Mouse (Mus musculus): ENCODE results near the gene Dnajc28. TPM values are rescaled to one million over a fixed set of nuclear protein-coding genes. Genes with fewer than 3 reads are reported as not detected.

Dnajc28 gene
- polyA plus RNA-seq (2016; fragmentation: Nextera tagmentation; extraction: Ambion mirVana), result 4.8 and 5.4 TPM in 2 replicates

GRCm38 (mm10) chr16:91618511-91619501 lies at the start of gene Dnajc28:
Dnajc28 (minus strand) TSS chr16:91619026.
- peak within 1 kb of the TSS; percentile 67 for H3K4me3 ChIP-seq
- H3K4me1 ChIP-seq, result no peaks in the 10 kb centered on the region
- no peak within 1 kb of the TSS for H3K27ac ChIP-seq
- no peaks in the 10 kb centered on the region for H3K9me3 ChIP-seq
- 9% methylated on average over 39 of the region's 39 CpGs for WGBS
- ATAC-seq (ENCODE audit: insufficient number of reproducible peaks, insufficient read depth, low FRiP score, low TSS enrichment), result peak; percentile 81
- peak within 1 kb of the TSS; percentile 86 for H3K4me2 ChIP-seq (replicated peaks)
- no peaks in the 10 kb centered on the region for H3K27me3 ChIP-seq
- H3K36me3 ChIP-seq, result peaks cover 41% of the 10 kb centered on the region
- H3K9ac ChIP-seq, result peak within 1 kb of the TSS; percentile 72

GRCm38 (mm10) chr16:91663795-91664194 lies 45.0 kb upstream of the Dnajc28 start:
- H3K36me3 ChIP-seq, result peaks cover 84% of the 10 kb centered on the region
- H3K4me3 ChIP-seq, result no peak overlapping the region
- no peak overlapping the region for H3K27ac ChIP-seq
- ATAC-seq (ENCODE audit: insufficient number of reproducible peaks, insufficient read depth, low FRiP score, low TSS enrichment), result no peak
- no peaks in the 10 kb centered on the region for H3K4me1 ChIP-seq
- no peaks in the 10 kb centered on the region for H3K27me3 ChIP-seq
- no peak overlapping the region for H3K9ac ChIP-seq
- 95% methylated on average over 3 of the region's 3 CpGs for WGBS
- no peak overlapping the region for H3K4me2 ChIP-seq (replicated peaks)
- H3K9me3 ChIP-seq, result no peaks in the 10 kb centered on the region

GRCm38 (mm10) chr16:91662336-91662735 lies 43.5 kb upstream of the Dnajc28 start:
- H3K9me3 ChIP-seq, result no peaks in the 10 kb centered on the region
- no peak overlapping the region for H3K4me2 ChIP-seq (replicated peaks)
- H3K27me3 ChIP-seq, result no peaks in the 10 kb centered on the region
- H3K9ac ChIP-seq, result no peak overlapping the region
- peaks cover 91% of the 10 kb centered on the region for H3K36me3 ChIP-seq
- H3K4me3 ChIP-seq, result no peak overlapping the region
- WGBS, result 95% methylated on average over 16 of the region's 16 CpGs
- H3K27ac ChIP-seq, result no peak overlapping the region
- no peak for ATAC-seq (ENCODE audit: insufficient number of reproducible peaks, insufficient read depth, low FRiP score, low TSS enrichment)
- H3K4me1 ChIP-seq, result no peaks in the 10 kb centered on the region

GRCm38 (mm10) chr16:91661397-91661796 lies 42.6 kb upstream of the Dnajc28 start:
- peaks cover 92% of the 10 kb centered on the region for H3K36me3 ChIP-seq
- no peaks in the 10 kb centered on the region for H3K4me1 ChIP-seq
- H3K4me3 ChIP-seq, result no peak overlapping the region
- H3K4me2 ChIP-seq (replicated peaks), result no peak overlapping the region
- H3K27ac ChIP-seq, result no peak overlapping the region
- no peaks in the 10 kb centered on the region for H3K27me3 ChIP-seq
- ATAC-seq (ENCODE audit: insufficient number of reproducible peaks, insufficient read depth, low FRiP score, low TSS enrichment), result no peak
- 77% methylated on average over 1 of the region's 1 CpGs for WGBS
- no peak overlapping the region for H3K9ac ChIP-seq
- no peaks in the 10 kb centered on the region for H3K9me3 ChIP-seq

- WGBS, result 97% methylated on average over 20 of the region's 20 CpGs
- ATAC-seq (ENCODE audit: insufficient number of reproducible peaks, insufficient read depth, low FRiP score, low TSS enrichment), result no peak
These were observed 41.0 kb upstream of the Dnajc28 start for GRCm38 (mm10) chr16:91659798-91660197.

GRCm38 (mm10) chr16:91658471-91658870 lies 39.6 kb upstream of the Dnajc28 start:
- Histone ChIP-seq H3K4me2 (replicated peaks) (no peak overlapping the region), H3K4me3 (no peak overlapping the region), H3K36me3 (peaks cover 91% of the 10 kb centered on the region), H3K9me3 (no peaks in the 10 kb centered on the region), H3K4me1 (no peaks in the 10 kb centered on the region), H3K27ac (no peak overlapping the region), H3K27me3 (no peaks in the 10 kb centered on the region), H3K9ac (no peak overlapping the region)
- WGBS, result 92% methylated on average over 5 of the region's 5 CpGs
- ATAC-seq (ENCODE audit: insufficient number of reproducible peaks, insufficient read depth, low FRiP score, low TSS enrichment), result no peak

More at GRCm38 (mm10) chr16:91659798-91660197, 41.0 kb upstream of the Dnajc28 start:
- H3K9ac ChIP-seq, result no peak overlapping the region
- H3K4me1 ChIP-seq, result no peaks in the 10 kb centered on the region
- H3K4me3 ChIP-seq, result no peak overlapping the region
- no peaks in the 10 kb centered on the region for H3K27me3 ChIP-seq
- no peak overlapping the region for H3K4me2 ChIP-seq (replicated peaks)
- H3K27ac ChIP-seq, result no peak overlapping the region
- peaks cover 92% of the 10 kb centered on the region for H3K36me3 ChIP-seq
- H3K9me3 ChIP-seq, result no peaks in the 10 kb centered on the region

GRCm38 (mm10) chr16:91657285-91657684 lies 38.5 kb upstream of the Dnajc28 start:
- Histone ChIP-seq H3K4me1 (0 out of 2 replicates have a peak, but pooled peaks cover 4% of the 10 kb centered on the region), H3K36me3 (peaks cover 87% of the 10 kb centered on the region), H3K27me3 (no peaks in the 10 kb centered on the region), H3K4me3 (no peak overlapping the region), H3K4me2 (replicated peaks) (no peak overlapping the region), H3K27ac (no peak overlapping the region), H3K9ac (no peak overlapping the region), H3K9me3 (no peaks in the 10 kb centered on the region)
- ATAC-seq (ENCODE audit: insufficient number of reproducible peaks, insufficient read depth, low FRiP score, low TSS enrichment), result no peak
- WGBS, result 97% methylated on average over 17 of the region's 17 CpGs

- ATAC-seq (ENCODE audit: insufficient number of reproducible peaks, insufficient read depth, low FRiP score, low TSS enrichment), result no peak
- WGBS, result 97% methylated on average over 9 of the region's 9 CpGs
These were observed 36.5 kb upstream of the Dnajc28 start for GRCm38 (mm10) chr16:91655285-91655684.

GRCm38 (mm10) chr16:91652191-91652590 lies 33.4 kb upstream of the Dnajc28 start:
- Histone ChIP-seq H3K36me3 (peaks cover 46% of the 10 kb centered on the region), H3K4me3 (no peak overlapping the region), H3K9me3 (no peaks in the 10 kb centered on the region), H3K27me3 (no peaks in the 10 kb centered on the region), H3K27ac (no peak overlapping the region), H3K9ac (no peak overlapping the region), H3K4me2 (replicated peaks) (no peak overlapping the region), H3K4me1 (peaks cover 10% of the 10 kb centered on the region; the same call in 1 of the 2 replicates)
- ATAC-seq (ENCODE audit: insufficient number of reproducible peaks, insufficient read depth, low FRiP score, low TSS enrichment), result no peak
- WGBS, result 89% methylated on average over 3 of the region's 3 CpGs

More at GRCm38 (mm10) chr16:91655285-91655684, 36.5 kb upstream of the Dnajc28 start:
- H3K4me3 ChIP-seq, result no peak overlapping the region
- H3K27ac ChIP-seq, result no peak overlapping the region
- no peak overlapping the region for H3K4me2 ChIP-seq (replicated peaks)
- 0 out of 2 replicates have a peak, but pooled peaks cover 7% of the 10 kb centered on the region for H3K4me1 ChIP-seq
- H3K36me3 ChIP-seq, result peaks cover 77% of the 10 kb centered on the region
- H3K9me3 ChIP-seq, result no peaks in the 10 kb centered on the region
- H3K27me3 ChIP-seq, result no peaks in the 10 kb centered on the region
- H3K9ac ChIP-seq, result no peak overlapping the region

- Histone ChIP-seq H3K27me3 (no peaks in the 10 kb centered on the region), H3K4me1 (peaks cover 16% of the 10 kb centered on the region; the same call in 1 of the 2 replicates), H3K27ac (no peak overlapping the region), H3K9ac (no peak overlapping the region), H3K36me3 (peaks cover 22% of the 10 kb centered on the region), H3K4me3 (no peak overlapping the region), H3K4me2 (replicated peaks) (no peak overlapping the region), H3K9me3 (no peaks in the 10 kb centered on the region)
- no peak for ATAC-seq (ENCODE audit: insufficient number of reproducible peaks, insufficient read depth, low FRiP score, low TSS enrichment)
These were observed 31.0 kb upstream of the Dnajc28 start for GRCm38 (mm10) chr16:91649781-91650180.

GRCm38 (mm10) chr16:91649246-91649645 lies 30.4 kb upstream of the Dnajc28 start:
- H3K9ac ChIP-seq, result no peak overlapping the region
- 64% methylated on average over 3 of the region's 3 CpGs for WGBS

GRCm38 (mm10) chr16:91648220-91648550 lies 29.4 kb upstream of the Dnajc28 start:
- Histone ChIP-seq H3K27ac (peak overlapping the region; percentile 98), H3K9ac (peak overlapping the region; percentile 73), H3K4me3 (peak overlapping the region; percentile 81), H3K4me2 (replicated peaks) (peak overlapping the region; percentile 70), H3K9me3 (no peaks in the 10 kb centered on the region), H3K27me3 (no peaks in the 10 kb centered on the region), H3K4me1 (peaks cover 16% of the 10 kb centered on the region; the same call in 1 of the 2 replicates), H3K36me3 (peaks cover 11% of the 10 kb centered on the region)
- ATAC-seq (ENCODE audit: insufficient number of reproducible peaks, insufficient read depth, low FRiP score, low TSS enrichment), result no peak
- WGBS, result 1% methylated on average over 25 of the region's 25 CpGs

More at GRCm38 (mm10) chr16:91649246-91649645, 30.4 kb upstream of the Dnajc28 start:
- H3K27me3 ChIP-seq, result no peaks in the 10 kb centered on the region
- peaks cover 18% of the 10 kb centered on the region for H3K36me3 ChIP-seq
- H3K4me2 ChIP-seq (replicated peaks), result peak overlapping the region; percentile 70
- no peaks in the 10 kb centered on the region for H3K9me3 ChIP-seq
- H3K4me1 ChIP-seq, result peaks cover 16% of the 10 kb centered on the region; the same call in 1 of the 2 replicates
- H3K4me3 ChIP-seq, result peak overlapping the region; percentile 81
- H3K27ac ChIP-seq, result no peak overlapping the region
- no peak for ATAC-seq (ENCODE audit: insufficient number of reproducible peaks, insufficient read depth, low FRiP score, low TSS enrichment)
